Mouse (Mus musculus) spleen, adult 2 months (tissue): ENCODE results near the gene Lrguk. TPM values are rescaled to one million over a fixed set of nuclear protein-coding genes. Genes with fewer than 3 reads are reported as not detected.
A peak's percentile ranks its signal among the peaks of the same experiment; 100 is the strongest.

Source experiments
- DNase-seq, 2 experiments: peaks; one replicate each; pipeline versions ENCODE4 v3.0.0 to v3.0.0-alpha.2; 2012 to 2021; ENCODE audit warnings: low spot score in 2 of 2, low read depth in 1 of 2
- H3K27ac ChIP-seq: fragments of 200-500 bp; 2 replicates; pipeline ENCODE4 v1.5.1; 2012; ENCODE audit warnings: low read length, inconsistent platforms; ENCODE audit not compliant: insufficient read depth
- H3K27me3 ChIP-seq: fragments of 200-500 bp; 2 replicates; pipeline ENCODE4 v1.6.1; 2012; ENCODE audit warnings: mild to moderate bottlenecking, moderate library complexity, low read length, inconsistent platforms; ENCODE audit not compliant: control insufficient read depth, insufficient read depth
- H3K36me3 ChIP-seq: fragments of 200-500 bp; 2 replicates; pipeline ENCODE4 v1.6.1; 2012; ENCODE audit warnings: mild to moderate bottlenecking, low read length, inconsistent platforms; ENCODE audit not compliant: control insufficient read depth, insufficient read depth
- H3K4me1 ChIP-seq: fragments of 200-500 bp; 2 replicates; pipeline ENCODE4 v1.6.1; 2011; ENCODE audit warnings: inconsistent platforms; ENCODE audit not compliant: control insufficient read depth, insufficient read depth, insufficient read length
- H3K4me3 ChIP-seq: fragments of 200-500 bp; 2 replicates; pipeline ENCODE4 v1.5.1; 2011; ENCODE audit warnings: mild to moderate bottlenecking, inconsistent platforms; ENCODE audit not compliant: insufficient read depth, insufficient read length; ENCODE audit errors: extremely low read depth
- CTCF ChIP-seq: fragments of 200-500 bp; IDR thresholded peaks from 2 replicates; pipeline ENCODE4 v1.5.1; 2011; ENCODE audit warnings: mild to moderate bottlenecking, inconsistent platforms; ENCODE audit not compliant: insufficient read depth, insufficient read length, insufficient replicate concordance; ENCODE audit errors: extremely low read depth
- POLR2A ChIP-seq: fragments of 200-500 bp; IDR thresholded peaks from 2 replicates; pipeline ENCODE4 v1.6.1; 2011; ENCODE audit warnings: low read depth, low read length, inconsistent platforms
- WGBS: fragments of 180-500 bp; shearing (Covaris S2); methylation state at CpG from one replicate; pipeline ENCODE4 v1.1.7; 2018; 5-methylcytosine and 5-hydroxymethylcytosine counted together
- polyA plus RNA-seq: library from polyadenylated mRNA; depleted of rRNA; stranded (reverse); fragments of >200 nt; gene quantifications from 2 replicates; pipeline ENCODE4 v1.2.3, GENCODE M21; 2012; rRNA removed

Lrguk gene
- 0.01 TPM in 1 of 2 replicates, not detected in the other for polyA plus RNA-seq

- WGBS: 7% methylated on average over 31 of the region's 32 CpGs
- TF ChIP-seq POLR2A (no peak; the same call in 1 of the 2 replicates), CTCF (no peak)
- H3K27ac ChIP-seq: no peak within 1 kb of the TSS
Measured at GRCm38 (mm10) chr6:34028933-34029745, at the start of gene Lrguk. Gene Lrguk (plus strand): TSS chr6:34029448.

GRCm38 (mm10) chr6:33982709-33983108, 46.5 kb upstream of the Lrguk start:
- no peaks in the 10 kb centered on the region for H3K4me1 ChIP-seq
- WGBS: 28% methylated on average over 9 of the region's 9 CpGs
- no peak for DNase-seq

More at GRCm38 (mm10) chr6:34028933-34029745, at the start of gene Lrguk:
- DNase-seq: peak; percentile 73 to 80
- Histone ChIP-seq H3K36me3 (no peaks in the 10 kb centered on the region), H3K4me1 (no peaks in the 10 kb centered on the region), H3K4me3 (peak within 1 kb of the TSS; percentile 66), H3K27me3 (no peaks in the 10 kb centered on the region)

GRCm38 (mm10) chr6:33987132-33987531, 42.1 kb upstream of the Lrguk start:
- 91% methylated on average over 5 of the region's 5 CpGs for WGBS
- Histone ChIP-seq H3K27ac (no peak overlapping the region), H3K4me1 (no peaks in the 10 kb centered on the region), H3K36me3 (no peaks in the 10 kb centered on the region), H3K4me3 (no peak overlapping the region), H3K27me3 (no peaks in the 10 kb centered on the region)
- TF ChIP-seq CTCF (no peak), POLR2A (no peak)
- DNase-seq: no peak

More at GRCm38 (mm10) chr6:33982709-33983108, 46.5 kb upstream of the Lrguk start:
- TF ChIP-seq CTCF (no peak), POLR2A (no peak)
- no peak overlapping the region for H3K4me3 ChIP-seq
- H3K27ac ChIP-seq: no peak overlapping the region
- no peaks in the 10 kb centered on the region for H3K36me3 ChIP-seq
- no peaks in the 10 kb centered on the region for H3K27me3 ChIP-seq

- DNase-seq: no peak
- no peaks in the 10 kb centered on the region for H3K36me3 ChIP-seq
- no peaks in the 10 kb centered on the region for H3K4me1 ChIP-seq
- H3K4me3 ChIP-seq: no peak overlapping the region
- H3K27me3 ChIP-seq: no peaks in the 10 kb centered on the region
- TF ChIP-seq POLR2A: no peak
- TF ChIP-seq CTCF: no peak
- no peak overlapping the region for H3K27ac ChIP-seq
- WGBS: 78% methylated on average over 24 of the region's 24 CpGs
Measured at GRCm38 (mm10) chr6:33992213-33993034, 36.8 kb upstream of the Lrguk start.

- 91% methylated on average over 6 of the region's 6 CpGs for whole genome bisulfite sequencing
- Histone ChIP-seq H3K36me3 (no peaks in the 10 kb centered on the region), H3K4me3 (no peak overlapping the region), H3K27me3 (no peaks in the 10 kb centered on the region), H3K27ac (no peak overlapping the region), H3K4me1 (no peaks in the 10 kb centered on the region)
- TF ChIP-seq POLR2A: no peak
- no peak for DNase-seq
Measured at GRCm38 (mm10) chr6:33993842-33994241, 35.4 kb upstream of the Lrguk start.

GRCm38 (mm10) chr6:33998590-33998989, 30.7 kb upstream of the Lrguk start:
- TF ChIP-seq CTCF: no peak
- no peak for TF ChIP-seq POLR2A
- 68% methylated on average over 4 of the region's 4 CpGs for WGBS

GRCm38 (mm10) chr6:33999530-33999929, 29.7 kb upstream of the Lrguk start:
- no peaks in the 10 kb centered on the region for H3K36me3 ChIP-seq
- no peak overlapping the region for H3K27ac ChIP-seq
- no peaks in the 10 kb centered on the region for H3K4me1 ChIP-seq
- H3K4me3 ChIP-seq: no peak overlapping the region
- 88% methylated on average over 7 of the region's 7 CpGs for WGBS
- TF ChIP-seq CTCF (no peak), POLR2A (no peak)
- DNase-seq: no peak
- H3K27me3 ChIP-seq: no peaks in the 10 kb centered on the region

More at GRCm38 (mm10) chr6:33998590-33998989, 30.7 kb upstream of the Lrguk start:
- Histone ChIP-seq H3K27ac (no peak overlapping the region), H3K27me3 (no peaks in the 10 kb centered on the region), H3K4me1 (no peaks in the 10 kb centered on the region), H3K36me3 (no peaks in the 10 kb centered on the region), H3K4me3 (no peak overlapping the region)
- no peak for DNase-seq
